Mouse (Mus musculus) inflammation-experienced regulatory T-cells (primary cell): ENCODE measurements around the gene Asgr2. TPM values are rescaled to one million over a fixed set of nuclear protein-coding genes. Genes with fewer than 3 reads are reported as not detected.

Experiments used
- polyA plus RNA-seq, 2 experiments: library from polyadenylated mRNA; unstranded; fragments of 100-300 nt; shearing (Covaris generic); gene quantifications; one replicate each; pipeline ENCODE4 v1.2.1; 2017

Gene Asgr2
- polyA plus RNA-seq: not detected

DNA sequence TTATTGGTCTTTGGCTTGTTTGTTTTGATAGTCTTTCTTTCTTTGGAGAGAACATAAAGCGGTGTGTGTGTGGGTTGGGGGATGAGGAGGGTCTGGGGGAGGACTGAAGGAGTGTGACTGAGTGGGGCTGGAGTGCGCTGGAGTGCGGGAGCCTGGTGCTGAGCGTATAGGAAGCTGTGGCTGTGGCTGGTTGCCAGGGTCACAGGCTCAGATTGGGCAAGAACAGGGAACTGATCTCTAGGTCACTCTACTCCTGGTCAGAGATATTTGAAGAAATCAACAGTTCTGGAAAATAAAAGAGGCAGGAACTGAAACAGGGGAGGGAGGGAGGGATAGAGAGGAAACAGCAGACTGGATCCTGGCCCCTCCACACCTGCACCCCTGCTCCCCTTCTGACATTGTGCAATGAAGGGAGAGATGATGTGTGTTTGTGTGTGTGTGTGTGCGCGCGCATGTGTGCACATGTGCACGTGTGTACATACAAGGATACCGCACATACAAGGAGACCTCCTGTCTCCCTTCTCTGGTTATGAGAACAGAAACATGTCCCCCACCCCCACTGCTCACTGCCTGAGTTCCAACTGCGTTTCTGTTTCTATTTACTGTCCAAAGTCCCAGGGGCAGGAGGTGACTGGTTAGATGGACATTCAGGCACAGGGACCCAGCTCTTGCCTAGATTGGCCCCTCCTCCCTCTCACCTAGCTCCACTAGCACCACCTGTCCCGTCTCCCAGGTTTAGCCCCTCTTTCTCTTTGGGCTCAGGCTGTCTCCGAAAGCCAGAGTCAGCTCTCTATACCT is at the start of gene Asgr2:
Gene Asgr2 (plus strand): TSS at position 659 of the 798 bp plus-strand sequence.

DNA sequence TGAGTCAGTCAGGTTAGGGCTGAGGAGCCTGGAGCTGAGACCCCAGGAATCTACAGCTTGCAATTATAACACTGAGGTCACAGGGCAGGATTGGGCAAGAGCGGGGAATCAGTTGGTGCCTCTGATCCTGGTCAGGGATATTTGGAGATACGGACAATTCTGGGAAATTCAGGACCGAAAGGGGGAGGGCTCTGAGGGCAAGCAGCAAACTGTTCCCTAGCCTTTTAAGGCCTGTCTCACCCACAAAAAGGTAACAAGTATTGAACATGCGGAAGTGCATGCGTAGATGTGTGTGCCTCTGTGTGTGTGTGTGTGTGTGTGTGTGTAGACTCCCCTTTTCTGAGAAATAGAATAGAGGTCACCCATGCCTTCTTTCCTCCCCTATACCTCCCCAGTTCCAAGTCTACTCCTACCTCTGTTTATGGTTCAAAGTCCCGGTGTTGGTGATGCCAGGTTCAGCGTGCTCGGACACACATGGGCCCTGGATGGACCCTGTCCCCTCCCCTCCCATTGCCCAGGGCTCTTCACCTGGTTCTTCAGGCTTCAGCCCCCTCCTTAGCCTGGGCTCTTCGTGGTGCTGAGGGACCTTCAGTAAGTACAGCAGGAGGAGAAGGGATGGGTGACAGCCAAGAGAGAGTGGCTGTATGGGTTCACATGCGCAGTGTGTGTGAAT is 38.4 kb upstream of the Asgr2 start, which contains the start of gene Asgr1:
Gene Asgr1 (plus strand): TSS at position 188 of the 673 bp plus-strand sequence.

DNA sequence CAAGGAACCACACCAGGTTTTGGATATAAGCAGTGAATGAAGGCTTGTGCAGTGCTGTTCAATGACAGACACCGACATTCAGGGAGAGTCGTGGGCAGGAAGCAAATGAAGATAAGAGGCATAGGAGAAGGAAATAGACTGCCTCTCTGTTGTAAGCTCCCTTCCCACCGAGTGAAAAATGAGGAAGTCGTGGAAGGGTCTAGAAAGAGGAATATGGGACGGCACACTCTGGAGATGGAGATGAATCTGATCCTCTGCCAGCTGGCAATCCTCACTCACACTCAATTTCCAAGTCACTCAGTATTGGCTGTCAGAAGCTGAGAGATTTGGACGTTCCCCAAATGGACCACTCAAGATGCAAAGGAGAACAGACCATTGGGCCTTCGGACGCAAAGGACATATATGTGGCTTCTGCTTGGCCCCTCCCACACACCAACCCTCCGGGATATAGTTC is 37.5 kb downstream of the Asgr2 start, which contains the start of gene Mgl2:
Gene Mgl2 (plus strand): TSS at position 404 of the 454 bp plus-strand sequence.

Other genes with a start within 250 kb of the Asgr2 start
- gene Plscr3, start 246.3 kb upstream of the Asgr2 start, polyA plus RNA-seq: 10 to 100 TPM; 15.4 to 18.5 TPM
- gene Tnk1, start 233.9 kb upstream of the Asgr2 start, polyA plus RNA-seq: under 1 TPM; 0.08 to 0.72 TPM
- gene Tmem95, start 214.6 kb upstream of the Asgr2 start, polyA plus RNA-seq: under 1 TPM in 1 of 2 experiments, not detected in 1; 0.93 TPM
- 1 to 10 TPM; 1.3 TPM for gene Kctd11, start 211.2 kb upstream of the Asgr2 start, polyA plus RNA-seq
- 100 to 1,000 TPM; 503 to 589 TPM for gene Acap1, start 197.1 kb upstream of the Asgr2 start, polyA plus RNA-seq
- 1 to 10 TPM; 3.6 to 4.8 TPM for gene 2810408A11Rik, start 191.7 kb upstream of the Asgr2 start, polyA plus RNA-seq
- gene Neurl4, start 191.6 kb upstream of the Asgr2 start, polyA plus RNA-seq: 10 to 100 TPM in 1 of 2 experiments, 1 to 10 TPM in 1; 6.4 to 11.6 TPM
- 100 to 1,000 TPM; 175 to 265 TPM for gene Gps2, start 178.8 kb upstream of the Asgr2 start, polyA plus RNA-seq
- gene Eif5a, start 170.7 kb upstream of the Asgr2 start, polyA plus RNA-seq: 1,000 to 10,000 TPM; 1,144 to 1,177 TPM
- not detected for gene Ybx2, start 156.8 kb upstream of the Asgr2 start, polyA plus RNA-seq
- gene Slc2a4, start 144.5 kb upstream of the Asgr2 start, polyA plus RNA-seq: 1 to 10 TPM in 1 of 2 experiments, not detected in 1; 1.5 TPM
- gene Cldn7, start 127.9 kb upstream of the Asgr2 start, polyA plus RNA-seq: 1 to 10 TPM in 1 of 2 experiments, under 1 TPM in 1; 0.81 to 1.2 TPM
- gene Ctdnep1, start 111.5 kb upstream of the Asgr2 start, polyA plus RNA-seq: 10 to 100 TPM; 39.1 to 74.9 TPM
- 10 to 100 TPM; 63.7 to 67.7 TPM for gene Elp5, start 110.1 kb upstream of the Asgr2 start, polyA plus RNA-seq
- gene Gabarap, start 101.5 kb upstream of the Asgr2 start, polyA plus RNA-seq: 100 to 1,000 TPM; 391 to 427 TPM
- 10 to 100 TPM; 85.5 to 94.7 TPM for gene Phf23, start 96.9 kb upstream of the Asgr2 start, polyA plus RNA-seq
- 10 to 100 TPM; 26.6 to 46.3 TPM for gene Dvl2, start 92.0 kb upstream of the Asgr2 start, polyA plus RNA-seq
- gene Acadvl, start 77.2 kb upstream of the Asgr2 start, polyA plus RNA-seq: 100 to 1,000 TPM in 1 of 2 experiments, 10 to 100 TPM in 1; 97.3 to 113 TPM
- 10 to 100 TPM in 1 of 2 experiments, 1 to 10 TPM in 1; 9.1 to 10.5 TPM for gene Dlg4, start 75.7 kb upstream of the Asgr2 start, polyA plus RNA-seq
- gene Asgr1, start 38.6 kb upstream of the Asgr2 start, polyA plus RNA-seq: not detected
- under 1 TPM in 1 of 2 experiments, not detected in 1; 0.23 TPM for gene Mgl2, start 37.7 kb downstream of the Asgr2 start, polyA plus RNA-seq
- gene Clec10a, start 63.6 kb downstream of the Asgr2 start, polyA plus RNA-seq: 1 to 10 TPM in 1 of 2 experiments, not detected in 1; 1.6 TPM
- 1 to 10 TPM in 1 of 2 experiments, under 1 TPM in 1; 0.88 to 1.1 TPM for gene Slc16a11, start 120.1 kb downstream of the Asgr2 start, polyA plus RNA-seq
- gene Slc16a13, start 128.4 kb downstream of the Asgr2 start, polyA plus RNA-seq: 1 to 10 TPM; 3.3 to 4.7 TPM
- gene Bcl6b, start 137.2 kb downstream of the Asgr2 start, polyA plus RNA-seq: not detected
- gene 0610010K14Rik, start 145.3 kb downstream of the Asgr2 start, polyA plus RNA-seq: 100 to 1,000 TPM; 154 to 165 TPM
- gene Gm21988, start 147.2 kb downstream of the Asgr2 start, polyA plus RNA-seq: 10 to 100 TPM in 1 of 2 experiments, 1 to 10 TPM in 1; 5.8 to 10.3 TPM
- gene Rnasek, start 147.2 kb downstream of the Asgr2 start, polyA plus RNA-seq: 100 to 1,000 TPM; 257 to 279 TPM
- under 1 TPM; 0.10 to 0.33 TPM for gene Alox12, start 162.7 kb downstream of the Asgr2 start, polyA plus RNA-seq
- 1 to 10 TPM in 1 of 2 experiments, under 1 TPM in 1; 0.22 to 1.6 TPM for gene Alox12e, start 230.0 kb downstream of the Asgr2 start, polyA plus RNA-seq